20 mouse cellular contexts compared by ENCODE assay signal in genomic region chr10:120398745-120399144, GRCm38 (mm10).
DNase-seq lines count a peak whose midpoint lies in the region; ATAC-seq and TF ChIP-seq lines count a peak whose summit lies in the region.
"Had no signal": no experiment of that assay in that cellular context is flagged by ENCODE, and none has a peak within 500 bp of the region (broad histone marks: within the 10 kb centered on the region; RNA-seq: fewer than 3 reads in every experiment).

No protein-coding gene starts in this region.

- no peak for ATAC-seq in embryonic facial prominence, embryonic 13.5 days (ENCODE audit: insufficient number of reproducible peaks, insufficient read depth, low FRiP score, low TSS enrichment, low read depth)
- peak; percentile 78 for ATAC-seq in lung, embryonic 16.5 days (ENCODE audit: low read depth)
- peak; percentile 39; the same call in 1 of the 2 replicates for ATAC-seq in intestine, postnatal 0 days
- peak; percentile 46; the same call in 1 of the 2 replicates for ATAC-seq in stomach, postnatal 0 days (ENCODE audit: low FRiP score, low TSS enrichment)

- peaks cover 65% of the 10 kb centered on the region for H3K4me1 ChIP-seq in embryonic facial prominence, embryonic 13.5 days
- peaks cover 66% of the 10 kb centered on the region for H3K4me1 ChIP-seq in embryonic facial prominence, embryonic 10.5 days
- H3K4me1 ChIP-seq in lung, embryonic 16.5 days (replicated peaks; ENCODE audit: control insufficient read depth, insufficient read depth, low read length) = peaks cover 31% of the 10 kb centered on the region
- H3K4me1 ChIP-seq in intestine, postnatal 0 days (replicated peaks; ENCODE audit: control insufficient read depth, insufficient read depth, low read length) = no peaks in the 10 kb centered on the region; the same call in none of the 2 replicates
- H3K4me1 ChIP-seq in stomach, postnatal 0 days (replicated peaks; ENCODE audit: control insufficient read depth, insufficient read depth) = peaks cover 8% of the 10 kb centered on the region
- H3K4me1 ChIP-seq: liver, embryonic 15.5 days had no signal

- TF ChIP-seq CTCF in intestine, postnatal 0 days (IDR thresholded peaks at IDR 0.05; ENCODE audit: low read depth) = no peak
- TF ChIP-seq CTCF in stomach, postnatal 0 days (IDR thresholded peaks at IDR 0.05; ENCODE audit: low read depth) = no peak
- no peak for TF ChIP-seq CTCF in left cerebral cortex, adult 2 months (IDR thresholded peaks at IDR 0.05)

- 46% methylated on average over 6 of the region's 6 CpGs for WGBS in embryonic facial prominence, embryonic 13.5 days
- 58% methylated on average over 6 of the region's 6 CpGs for WGBS in embryonic facial prominence, embryonic 10.5 days
- WGBS in lung, embryonic 16.5 days = 26% methylated on average over 6 of the region's 6 CpGs
- 15% methylated on average over 6 of the region's 6 CpGs for WGBS in intestine, postnatal 0 days
- WGBS in stomach, postnatal 0 days = 30% methylated on average over 6 of the region's 6 CpGs

- intact Hi-C loops in left cerebral cortex, adult 2 months (cut with DNase I) = no loop called here

- H3K9me3 ChIP-seq in embryonic facial prominence, embryonic 13.5 days = no peaks in the 10 kb centered on the region
- no peaks in the 10 kb centered on the region for H3K9me3 ChIP-seq in embryonic facial prominence, embryonic 10.5 days
- no peaks in the 10 kb centered on the region for H3K9me3 ChIP-seq in lung, embryonic 16.5 days (ENCODE audit: control insufficient read depth, low read length)
- H3K9me3 ChIP-seq in intestine, postnatal 0 days (ENCODE audit: control insufficient read depth) = no peaks in the 10 kb centered on the region
- H3K9me3 ChIP-seq in stomach, postnatal 0 days (ENCODE audit: control insufficient read depth, low read length) = no peaks in the 10 kb centered on the region
- H3K9me3 ChIP-seq: heart, embryonic 12.5 days; hindbrain, embryonic 13.5 days; liver, embryonic 15.5 days had no signal

- no peak overlapping the region for H3K9ac ChIP-seq in embryonic facial prominence, embryonic 13.5 days
- H3K9ac ChIP-seq in lung, embryonic 16.5 days (ENCODE audit: low read length) = no peak overlapping the region
- no peak overlapping the region for H3K9ac ChIP-seq in intestine, postnatal 0 days (ENCODE audit: low read depth, low read length)
- no peak overlapping the region for H3K9ac ChIP-seq in stomach, postnatal 0 days (ENCODE audit: low read length)
- H3K9ac ChIP-seq: heart, embryonic 12.5 days; hindbrain, embryonic 13.5 days; liver, embryonic 15.5 days had no signal

- H3K4me2 ChIP-seq in embryonic facial prominence, embryonic 13.5 days = no peak overlapping the region
- H3K4me2 ChIP-seq in lung, embryonic 16.5 days (ENCODE audit: low read depth, low read length) = peak overlapping the region; percentile 16; the same call in 1 of the 2 replicates
- peak overlapping the region; percentile 41 for H3K4me2 ChIP-seq in intestine, postnatal 0 days (replicated peaks; ENCODE audit: low read depth)
- H3K4me2 ChIP-seq in stomach, postnatal 0 days (replicated peaks; ENCODE audit: low read depth) = peak overlapping the region; percentile 14
- H3K4me2 ChIP-seq: heart, embryonic 12.5 days; hindbrain, embryonic 13.5 days; liver, embryonic 15.5 days; midbrain, embryonic 11.5 days had no signal

- no peak overlapping the region for H3K4me3 ChIP-seq in embryonic facial prominence, embryonic 13.5 days
- no peak overlapping the region for H3K4me3 ChIP-seq in embryonic facial prominence, embryonic 10.5 days
- H3K4me3 ChIP-seq in lung, embryonic 16.5 days (ENCODE audit: low read length) = no peak overlapping the region
- H3K4me3 ChIP-seq in intestine, postnatal 0 days (ENCODE audit: low read depth, low read length) = no peak overlapping the region
- no peak overlapping the region for H3K4me3 ChIP-seq in stomach, postnatal 0 days (ENCODE audit: low read depth, low read length)
- H3K4me3 ChIP-seq in left cerebral cortex, adult 2 months = no peak overlapping the region
- H3K4me3 ChIP-seq: heart, embryonic 12.5 days; hindbrain, embryonic 13.5 days; liver, embryonic 15.5 days had no signal

- TF ChIP-seq EP300 in stomach, postnatal 0 days (optimal IDR thresholded peaks at IDR 0.05) = no peak

- DNase-seq in embryonic facial prominence, embryonic 10.5 days (ENCODE audit: low spot score) = no peak
- no peak for DNase-seq in lung, postnatal 10 days
- peak; percentile 48 for DNase-seq in stomach, postnatal 0 days (ENCODE audit: low spot score)
- no peak for DNase-seq in left cerebral cortex, adult 2 months (ENCODE audit: extremely low spot score in 1 of 2, low spot score in 2 of 2)
- DNase-seq in adrenal gland, adult 18-20 months (ENCODE audit: low spot score in 2 of 2) = no peak
- DNase-seq: cerebellum, adult 9-10 months; kidney, adult 11 months; kidney, postnatal 14 days; layer of hippocampus, adult 9-11 months; right cerebral cortex, adult 18-20 months; thymus, adult 18-20 months; thymus, postnatal 4 days had no signal

- H3K27me3 ChIP-seq in embryonic facial prominence, embryonic 13.5 days = no peaks in the 10 kb centered on the region
- no peaks in the 10 kb centered on the region for H3K27me3 ChIP-seq in embryonic facial prominence, embryonic 10.5 days (replicated peaks; ENCODE audit: low read depth, poor library complexity, severe bottlenecking)
- no peaks in the 10 kb centered on the region for H3K27me3 ChIP-seq in lung, embryonic 16.5 days (ENCODE audit: control insufficient read depth, insufficient read depth, low read depth, low read length)
- no peaks in the 10 kb centered on the region for H3K27me3 ChIP-seq in intestine, postnatal 0 days (replicated peaks; ENCODE audit: control insufficient read depth, insufficient read depth, low read length)
- no peaks in the 10 kb centered on the region for H3K27me3 ChIP-seq in stomach, postnatal 0 days (ENCODE audit: control insufficient read depth, insufficient read depth, low read length)
- H3K27me3 ChIP-seq: heart, embryonic 12.5 days; liver, embryonic 15.5 days had no signal

- peak overlapping the region; percentile 13 for H3K27ac ChIP-seq in embryonic facial prominence, embryonic 13.5 days
- H3K27ac ChIP-seq in embryonic facial prominence, embryonic 10.5 days (replicated peaks) = no peak overlapping the region
- H3K27ac ChIP-seq in lung, embryonic 16.5 days (ENCODE audit: low read length) = peak overlapping the region; percentile 57
- no peak overlapping the region for H3K27ac ChIP-seq in intestine, postnatal 0 days (ENCODE audit: low read depth, low read length)
- H3K27ac ChIP-seq in stomach, postnatal 0 days (replicated peaks) = peak overlapping the region; percentile 71
- H3K27ac ChIP-seq in left cerebral cortex, adult 2 months = no peak overlapping the region
- H3K27ac ChIP-seq: hindbrain, embryonic 13.5 days; liver, embryonic 15.5 days had no signal

- H3K36me3 ChIP-seq in embryonic facial prominence, embryonic 13.5 days = peaks cover 7% of the 10 kb centered on the region
- H3K36me3 ChIP-seq in embryonic facial prominence, embryonic 10.5 days (replicated peaks) = peaks cover 61% of the 10 kb centered on the region
- H3K36me3 ChIP-seq in lung, embryonic 16.5 days (ENCODE audit: control insufficient read depth, insufficient read depth, low read length) = no peaks in the 10 kb centered on the region
- no peaks in the 10 kb centered on the region for H3K36me3 ChIP-seq in intestine, postnatal 0 days (ENCODE audit: control insufficient read depth, insufficient read depth)
- no peaks in the 10 kb centered on the region for H3K36me3 ChIP-seq in stomach, postnatal 0 days (ENCODE audit: control insufficient read depth, insufficient read depth, low read length)
- H3K36me3 ChIP-seq: G1E; heart, embryonic 12.5 days; hindbrain, embryonic 13.5 days; liver, embryonic 15.5 days had no signal

Comparison
In these comparisons a context has a peak if more than half of its experiments do, and no peak if none do; other contexts are left out.
1. H3K27ac ChIP-seq: peak in embryonic facial prominence, embryonic 13.5 days (single experiment), lung, embryonic 16.5 days (single experiment) and stomach, postnatal 0 days (single experiment); none in embryonic facial prominence, embryonic 10.5 days (single experiment), intestine, postnatal 0 days (single experiment) and left cerebral cortex, adult 2 months (single experiment).